Mouse (Mus musculus) kidney, postnatal 10 days (tissue): ENCODE measurements around the gene Snx20.

Experiments
- DNase-seq: peaks from one replicate; pipeline ENCODE4 v3.0.0; 2021; ENCODE audit warnings: mixed read lengths

The Snx20 gene

DNA sequence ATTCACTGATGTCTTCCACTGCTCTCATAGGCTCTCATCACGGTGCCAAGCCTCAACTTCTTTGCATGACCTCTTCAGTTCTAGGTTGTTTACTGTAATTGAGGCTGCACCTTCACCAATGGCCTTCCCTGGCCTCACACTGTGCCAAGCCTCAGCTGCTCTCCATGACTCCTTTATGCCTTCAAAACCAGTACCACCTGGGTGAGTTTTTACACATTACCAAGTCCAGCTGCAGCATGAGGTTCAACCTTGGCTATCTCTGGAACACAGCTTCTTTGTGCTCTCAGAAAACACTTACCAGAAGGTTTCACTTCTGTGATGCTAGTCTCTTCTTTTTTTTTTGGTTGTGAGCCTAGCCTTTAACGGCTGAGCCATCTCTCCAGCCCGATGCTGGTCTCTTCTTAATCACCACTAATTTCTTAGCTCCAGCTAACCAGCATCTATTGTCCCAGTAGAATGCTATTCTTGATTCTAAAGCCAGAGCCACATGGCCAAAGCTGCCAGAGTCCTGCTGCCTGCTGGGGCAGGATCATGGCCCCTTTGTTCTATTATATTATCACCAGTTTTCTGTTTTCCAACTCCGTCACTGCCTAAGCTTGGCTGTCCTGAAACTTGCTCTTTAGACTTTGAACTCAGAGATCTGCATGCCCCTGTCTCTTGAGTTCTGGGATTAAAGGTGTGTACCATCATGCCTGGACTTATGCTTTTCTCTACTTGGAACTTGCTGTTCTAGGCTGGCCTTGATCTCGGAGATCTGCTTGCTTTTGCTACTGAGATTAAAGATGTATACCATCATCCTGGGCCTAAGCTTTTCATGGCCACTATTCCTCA lies 7.0 kb upstream of the Snx20 start:
- no peak for DNase-seq

DNA sequence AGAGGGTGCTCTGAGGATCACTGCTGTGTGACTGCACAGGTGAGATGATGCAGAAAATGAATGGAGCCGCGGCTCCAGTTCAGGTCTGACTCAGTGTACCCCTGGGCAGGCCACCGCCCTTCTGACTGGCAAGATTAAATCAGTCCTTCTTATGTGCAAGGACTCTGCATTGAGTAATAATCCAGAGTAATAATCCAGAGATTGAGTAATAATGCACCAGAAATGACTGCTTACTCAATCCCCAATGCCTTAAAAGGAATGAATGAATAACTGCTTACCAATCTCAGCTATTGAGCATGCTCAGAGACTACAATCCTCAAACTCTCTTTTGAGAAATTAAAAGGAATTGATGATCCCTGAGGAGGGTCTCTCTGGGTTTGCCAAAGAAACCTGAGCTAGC lies 3.0 kb upstream of the Snx20 start:
- no peak for DNase-seq

- no peak for DNase-seq
Observed at GRCm38 (mm10) chr8:88637092-88638000, 1.4 kb upstream of the Snx20 start.

DNA sequence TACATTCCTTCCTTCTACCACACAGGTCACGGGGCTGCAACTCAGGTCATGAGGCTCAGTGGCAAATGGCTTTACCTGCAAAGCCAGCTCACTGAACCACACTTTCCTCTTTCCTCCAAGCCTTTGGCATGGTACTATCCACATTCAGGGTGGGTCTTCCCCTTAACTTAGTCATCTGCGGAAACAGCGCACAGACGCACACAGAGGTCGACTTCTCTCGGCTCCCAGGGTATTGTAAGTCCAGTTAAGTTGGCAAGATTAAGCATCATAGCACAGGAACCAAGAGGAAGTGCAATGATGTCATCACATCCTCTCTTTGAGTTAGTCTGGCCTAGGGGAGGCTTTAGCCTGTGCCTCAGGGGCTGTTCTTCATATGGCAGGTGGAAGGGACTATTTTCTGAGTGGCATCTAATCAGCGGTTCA lies 2.6 kb downstream of the Snx20 start:
- peak; percentile 42 for DNase-seq

DNA sequence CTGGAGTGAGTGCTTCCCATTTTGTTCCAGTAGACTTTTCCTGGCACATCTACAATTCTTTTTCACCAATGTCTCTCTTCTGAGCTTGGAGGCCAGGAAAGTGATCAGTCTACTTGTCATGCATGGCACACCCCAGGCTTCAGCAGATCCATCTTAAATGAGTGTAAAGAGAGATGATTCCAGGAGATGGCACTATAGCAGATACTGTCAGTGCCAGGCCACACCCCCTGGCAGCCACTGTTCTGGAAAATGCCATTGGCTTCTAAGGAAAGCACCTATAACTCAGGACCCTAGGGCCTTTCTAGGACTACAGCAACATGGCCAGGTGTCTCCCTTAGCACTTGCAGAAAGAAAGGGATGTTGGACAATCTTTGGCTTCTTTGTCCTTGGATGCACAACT lies 4.8 kb downstream of the Snx20 start:
- peak; percentile 60 for DNase-seq

GRCm38 (mm10) chr8:88630225-88630624 lies 5.7 kb downstream of the Snx20 start:
- peak; percentile 30 for DNase-seq

DNA sequence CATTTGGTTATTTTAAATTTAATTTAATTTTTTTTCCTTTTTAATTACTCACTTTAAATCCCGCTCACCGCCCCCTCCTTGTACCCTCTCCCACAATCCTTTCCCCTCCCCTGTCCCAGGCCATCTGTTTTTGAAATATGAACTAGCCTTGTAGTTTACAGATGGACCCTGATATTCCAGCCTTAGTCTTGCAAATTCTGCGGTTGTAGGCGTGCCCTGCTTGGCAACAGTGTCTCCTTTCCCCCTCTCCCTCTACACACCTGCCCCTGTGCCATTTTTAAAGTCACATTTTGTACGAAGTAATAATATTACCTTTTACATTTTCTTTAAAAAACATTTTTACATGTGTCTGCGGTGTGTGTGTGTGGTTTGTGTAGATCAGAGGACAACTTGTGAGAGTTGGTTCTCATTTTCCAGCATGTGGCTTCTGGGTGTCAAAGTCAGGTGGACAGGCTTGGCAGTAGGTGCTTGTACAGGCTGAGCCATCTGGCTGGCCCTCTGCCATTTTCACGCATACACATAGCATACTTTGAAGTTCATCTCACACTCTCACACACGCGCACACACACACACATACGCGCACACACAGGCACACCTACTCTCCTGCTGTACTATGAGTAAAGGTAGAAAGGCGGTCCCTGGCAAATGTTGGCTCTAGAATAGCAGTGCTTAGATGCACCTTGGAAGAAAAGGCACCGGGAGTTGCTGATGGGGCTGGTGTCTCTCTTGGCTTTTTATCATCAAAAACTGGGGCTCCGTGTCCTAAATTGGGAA lies 7.7 kb downstream of the Snx20 start:
- DNase-seq, result no peak

DNA sequence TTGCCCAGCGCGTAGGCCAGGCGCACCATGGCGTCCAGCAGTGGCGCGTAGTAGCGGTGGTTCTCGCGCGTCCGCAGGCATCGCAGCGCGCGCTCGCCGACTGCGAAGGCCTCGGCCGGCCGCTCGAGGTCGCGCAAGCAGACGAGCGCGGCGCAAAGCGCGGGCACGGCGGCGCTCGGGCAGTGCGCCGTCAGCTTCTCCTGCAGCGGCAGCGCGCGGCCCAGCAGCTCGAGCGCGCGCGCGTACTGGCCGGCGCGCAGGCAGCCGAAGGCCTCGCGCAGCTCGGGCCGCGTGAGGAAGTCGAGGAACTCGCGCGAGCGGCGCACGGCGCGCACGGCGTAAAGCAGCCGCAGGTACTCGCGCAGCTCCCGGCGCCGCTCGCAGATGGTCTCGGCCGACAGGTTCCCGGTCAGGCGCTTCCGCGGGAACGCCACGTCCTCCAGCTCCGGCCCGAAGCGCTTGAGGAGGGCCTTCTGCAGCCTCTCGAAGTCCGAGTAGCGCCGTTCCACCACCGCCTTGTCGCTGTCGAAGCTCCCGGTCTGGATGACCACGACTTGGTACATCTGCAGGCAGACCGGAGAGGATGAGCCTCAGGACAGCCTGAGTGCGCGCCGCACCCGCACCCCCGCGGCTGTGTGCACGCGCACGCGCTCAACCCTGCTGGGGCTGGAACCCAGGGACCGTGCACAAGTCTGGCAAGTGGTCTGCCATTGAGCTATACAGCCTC lies 8.5 kb downstream of the Snx20 start:
- DNase-seq, result peak; percentile 89

DNA sequence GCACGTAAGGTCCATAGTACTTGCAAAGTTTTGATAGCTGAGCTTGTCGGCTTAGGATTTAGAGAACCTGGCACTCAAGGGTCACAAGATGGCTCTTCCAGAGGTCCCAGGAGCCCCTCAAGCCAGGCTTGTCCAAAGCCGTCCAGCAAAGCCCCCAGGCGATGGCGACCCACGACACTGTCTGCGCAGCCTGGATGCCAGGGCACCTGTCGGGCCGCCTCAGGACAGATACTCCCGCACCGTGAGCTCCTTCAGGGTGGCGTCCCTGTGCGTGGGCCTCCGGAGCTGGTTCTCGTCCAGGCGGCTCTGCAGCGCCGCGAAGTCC lies 9.0 kb downstream of the Snx20 start:
- DNase-seq, result no peak

DNA sequence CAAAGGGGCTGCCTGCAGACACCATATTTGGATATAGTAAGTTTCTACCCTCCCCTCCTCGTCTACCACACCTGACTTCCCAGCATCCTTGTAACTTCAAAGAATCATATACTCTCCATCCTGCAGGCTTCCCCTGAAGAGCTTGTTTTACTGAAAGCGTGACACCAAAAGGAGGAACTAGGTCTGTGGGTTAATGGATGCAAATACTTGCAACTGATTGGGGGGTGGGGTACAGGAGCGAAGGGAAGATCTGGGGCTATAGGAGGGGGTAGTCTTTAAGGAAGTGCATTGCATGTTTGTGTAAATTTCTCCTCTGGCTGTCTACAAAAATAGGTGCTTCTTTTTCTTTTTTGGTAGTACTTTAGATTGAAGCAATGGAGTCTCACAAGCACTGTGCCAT lies 9.5 kb downstream of the Snx20 start:
- no peak for DNase-seq

- DNase-seq, result no peak
Observed at GRCm38 (mm10) chr8:88624276-88624675, 11.7 kb downstream of the Snx20 start.

DNA sequence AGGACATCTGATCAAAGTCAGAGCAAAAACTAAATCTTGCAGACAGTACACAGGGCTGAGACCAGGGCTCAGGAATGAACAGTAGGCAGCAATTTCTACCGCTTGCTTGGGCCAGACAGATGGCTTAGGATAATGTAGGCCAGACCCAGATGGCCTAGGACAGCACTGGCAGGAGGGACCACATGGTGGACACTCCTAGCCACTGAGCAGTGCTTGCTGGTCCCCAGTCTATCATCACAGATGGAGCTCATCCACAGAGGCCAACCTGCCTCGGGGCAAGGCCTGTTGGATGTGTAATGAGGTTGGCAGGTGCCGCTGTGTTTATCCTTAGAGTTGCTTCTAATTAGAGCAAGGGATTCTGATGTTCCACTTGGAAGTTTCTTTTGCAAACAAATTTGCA lies 12.6 kb downstream of the Snx20 start:
- no peak for DNase-seq

GRCm38 (mm10) chr8:88621408-88621807 lies 14.5 kb downstream of the Snx20 start:
- peak; percentile 88 for DNase-seq

- no peak for DNase-seq
Observed at GRCm38 (mm10) chr8:88620931-88621330, 15.0 kb downstream of the Snx20 start.

GRCm38 (mm10) chr8:88619513-88619912 lies 16.4 kb downstream of the Snx20 start:
- peak; percentile 34 for DNase-seq

DNA sequence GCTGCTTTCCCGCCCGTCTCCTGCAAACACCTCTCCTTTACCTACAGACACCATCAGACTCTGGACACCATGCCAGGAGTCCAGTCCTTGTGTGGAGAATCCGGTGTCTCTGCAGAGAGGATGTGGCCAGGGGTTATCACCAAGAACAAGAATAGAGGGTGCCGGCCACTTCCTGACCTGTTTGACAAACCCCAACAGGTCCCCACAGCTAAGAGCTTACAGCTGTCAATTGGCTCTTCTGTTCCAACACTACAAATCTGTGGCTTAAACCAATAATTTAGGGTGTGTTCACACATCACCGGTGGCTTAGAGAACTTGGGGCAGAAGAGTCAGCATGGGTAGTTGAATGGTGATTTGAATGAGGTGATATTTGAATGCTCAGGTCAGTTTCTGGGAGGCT lies 17.3 kb downstream of the Snx20 start:
- no peak for DNase-seq

GRCm38 (mm10) chr8:88614981-88615380 lies 20.9 kb downstream of the Snx20 start:
- DNase-seq, result no peak

- no peak for DNase-seq
Observed at GRCm38 (mm10) chr8:88610271-88610670, 25.7 kb downstream of the Snx20 start.

DNA sequence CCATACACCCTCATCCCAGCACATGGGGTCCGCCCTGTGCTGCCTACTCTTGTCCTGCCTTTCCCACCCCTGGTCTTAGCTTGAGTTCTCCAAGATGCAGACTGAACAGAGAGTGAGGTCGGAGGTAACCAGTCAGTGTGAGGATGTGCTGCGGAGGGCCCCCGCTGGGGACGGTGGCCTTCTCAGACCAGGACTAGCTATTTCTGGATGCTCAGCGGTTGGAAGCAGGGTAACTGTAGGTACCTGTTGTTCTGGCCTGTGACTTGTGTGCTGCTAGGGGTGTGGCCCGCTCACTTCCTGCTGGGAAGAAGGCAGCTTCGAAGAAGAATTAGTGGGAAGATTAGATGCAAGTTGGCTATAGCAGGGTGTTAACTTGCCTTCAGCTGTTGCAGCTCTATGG lies 26.9 kb downstream of the Snx20 start:
- no peak for DNase-seq

- peak; percentile 57 for DNase-seq
Observed at GRCm38 (mm10) chr8:88605361-88606040, 30.4 kb downstream of the Snx20 start.

DNA sequence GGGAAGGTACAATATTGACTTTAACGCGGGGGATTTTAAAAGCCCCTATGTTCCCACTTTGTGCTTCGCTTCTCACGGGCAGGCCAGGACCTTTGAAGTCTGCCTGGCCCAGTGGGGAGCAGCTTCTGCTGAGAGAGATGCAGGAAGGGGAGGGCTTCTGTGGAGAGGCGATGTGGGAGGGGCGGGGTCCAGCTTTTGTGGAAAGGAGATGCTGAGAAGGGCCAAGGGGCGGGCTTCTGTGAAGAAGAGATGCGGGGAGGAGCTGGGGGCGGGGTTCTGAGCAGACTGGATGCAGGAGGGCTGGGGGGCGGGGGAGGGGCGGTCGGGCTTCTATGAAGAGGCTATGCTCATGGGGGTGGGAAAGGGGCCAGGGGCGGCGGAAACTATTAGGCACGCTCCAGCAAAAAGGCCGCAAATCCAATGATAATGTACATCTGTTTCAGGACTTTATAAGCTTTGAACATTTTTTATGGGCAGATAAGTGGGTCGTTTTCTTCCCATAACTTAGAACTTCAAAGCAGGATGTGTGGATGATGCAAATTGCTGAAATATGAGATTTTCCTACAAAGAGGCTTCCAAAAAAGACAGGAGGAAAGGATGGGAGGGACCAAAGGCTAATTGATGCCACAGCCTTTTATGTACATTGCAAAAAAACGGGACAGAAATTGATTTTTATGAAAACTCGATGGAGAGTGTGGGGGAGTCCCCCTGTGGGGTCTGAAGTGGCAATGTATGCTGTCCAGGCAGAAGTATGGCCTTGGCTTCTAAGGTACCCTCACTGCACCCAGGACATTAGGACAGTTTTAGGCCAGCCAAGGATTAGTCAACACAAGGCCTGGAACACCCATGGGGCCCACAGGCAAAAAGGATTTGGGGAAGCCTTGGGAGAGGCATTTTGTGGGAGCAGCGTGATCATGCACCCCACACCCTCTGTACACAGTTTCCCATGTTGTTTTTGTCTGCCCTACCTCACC lies 31.6 kb downstream of the Snx20 start:
- peak; percentile 94 for DNase-seq
